Mouse (Mus musculus) neural tube, embryonic 12.5 days (tissue): ENCODE measurements around the gene Nfe2. TPM values are rescaled to one million over a fixed set of nuclear protein-coding genes. Genes with fewer than 3 reads are reported as not detected.
"Not testable (repeated sequence)": the region's sequence is repeated elsewhere in the genome, so short reads cannot be mapped to it uniquely, and the experiment has no call there.

Experiments used
- ATAC-seq: fragments of 200-750 bp; cut with Nextera tagmentation; 2 replicates; pipeline ENCODE4 v1.8.0; 2017; ENCODE audit warnings: low read depth, mild to moderate bottlenecking, moderate TSS enrichment, moderate library complexity; ENCODE audit not compliant: low FRiP score
- H3K27ac ChIP-seq: fragments of 300-500 bp; sonication (generic); 2 replicates; pipeline ENCODE4 v1.5.1; 2016
- H3K27me3 ChIP-seq: fragments of 300-500 bp; sonication (generic); replicated peaks from 2 replicates; pipeline ENCODE4 v1.6.1; 2016; ENCODE audit warnings: mild to moderate bottlenecking
- H3K36me3 ChIP-seq: fragments of 300-500 bp; sonication (generic); 2 replicates; pipeline ENCODE4 v1.6.1; 2016; ENCODE audit warnings: mild to moderate bottlenecking
- H3K4me1 ChIP-seq: fragments of 300-500 bp; sonication (generic); 2 replicates; pipeline ENCODE4 v1.6.1; 2016
- H3K4me2 ChIP-seq: fragments of 300-500 bp; sonication (generic); replicated peaks from 2 replicates; pipeline ENCODE4 v1.6.1; 2016; ENCODE audit warnings: mild to moderate bottlenecking
- H3K4me3 ChIP-seq: fragments of 300-500 bp; sonication (generic); 2 replicates; pipeline ENCODE4 v1.5.1; 2016
- H3K9ac ChIP-seq: fragments of 300-500 bp; sonication (generic); 2 replicates; pipeline ENCODE4 v1.6.1; 2016; ENCODE audit warnings: mild to moderate bottlenecking
- H3K9me3 ChIP-seq: fragments of 300-500 bp; sonication (generic); 2 replicates; pipeline ENCODE4 v1.6.1; 2016; ENCODE audit warnings: mild to moderate bottlenecking
- WGBS: fragments of 180-500 bp; shearing (Covaris S2); methylation state at CpG from one replicate; pipeline ENCODE4 v1.1.7; 2016; 5-methylcytosine and 5-hydroxymethylcytosine counted together
- polyA plus RNA-seq: library from polyadenylated mRNA; unstranded; fragments of >200 nt; fragmentation: Nextera tagmentation; extraction: Ambion mirVana; gene quantifications from 2 replicates; pipeline ENCODE4 v1.2.1, GENCODE M21; 2016

Nfe2 gene
- polyA plus RNA-seq, 1 experiment from 2014 or later, result 4.3 TPM

GRCm38 (mm10) chr15:103259989-103260388 is 1.8 kb upstream of the Nfe2 start:
- Histone ChIP-seq H3K9me3 (no peaks in the 10 kb centered on the region), H3K27ac (no peak overlapping the region), H3K4me1 (peaks cover 5% of the 10 kb centered on the region), H3K9ac (no peak overlapping the region), H3K27me3 (peaks cover 3% of the 10 kb centered on the region; the same call in 1 of the 2 replicates), H3K4me2 (no peak overlapping the region), H3K36me3 (no peaks in the 10 kb centered on the region), H3K4me3 (no peak overlapping the region)
- ATAC-seq, result no peak
- 81% methylated on average over 1 of the region's 1 CpGs for WGBS

GRCm38 (mm10) chr15:103259162-103259561 is 959 bp upstream of the Nfe2 start:
- H3K9ac ChIP-seq, result no peak overlapping the region
- H3K27me3 ChIP-seq, result peaks cover 8% of the 10 kb centered on the region; the same call in 1 of the 2 replicates
- no peak overlapping the region for H3K27ac ChIP-seq
- ATAC-seq, result no peak
- no peak overlapping the region for H3K4me3 ChIP-seq
- H3K36me3 ChIP-seq, result no peaks in the 10 kb centered on the region
- 89% methylated on average over 5 of the region's 5 CpGs for WGBS
- no peaks in the 10 kb centered on the region for H3K9me3 ChIP-seq
- peaks cover 12% of the 10 kb centered on the region for H3K4me1 ChIP-seq
- H3K4me2 ChIP-seq, result no peak overlapping the region

- no peak overlapping the region for H3K9ac ChIP-seq
- WGBS, result 90% methylated on average over 6 of the region's 6 CpGs
- no peaks in the 10 kb centered on the region for H3K9me3 ChIP-seq
Observed at GRCm38 (mm10) chr15:103256210-103256986, 1.8 kb downstream of the Nfe2 start.

GRCm38 (mm10) chr15:103255169-103255568 is 3.0 kb downstream of the Nfe2 start:
- Histone ChIP-seq H3K4me3 (peak overlapping the region; percentile 32), H3K27ac (no peak overlapping the region; the same call in 1 of the 2 replicates), H3K4me2 (peak overlapping the region; percentile 88), H3K4me1 (peaks cover 12% of the 10 kb centered on the region), H3K27me3 (peaks cover 8% of the 10 kb centered on the region; the same call in 1 of the 2 replicates), H3K9me3 (no peaks in the 10 kb centered on the region), H3K36me3 (no peaks in the 10 kb centered on the region), H3K9ac (peak overlapping the region; percentile 45; the same call in 1 of the 2 replicates)
- peak; percentile 57 for ATAC-seq
- WGBS, result under 1% methylated on average over 24 of the region's 25 CpGs

More at GRCm38 (mm10) chr15:103256210-103256986, 1.8 kb downstream of the Nfe2 start:
- ATAC-seq, result no peak
- H3K27ac ChIP-seq, result no peak overlapping the region
- peaks cover 8% of the 10 kb centered on the region; the same call in 1 of the 2 replicates for H3K27me3 ChIP-seq
- no peak overlapping the region for H3K4me3 ChIP-seq
- no peak overlapping the region for H3K4me2 ChIP-seq
- peaks cover 12% of the 10 kb centered on the region for H3K4me1 ChIP-seq
- H3K36me3 ChIP-seq, result no peaks in the 10 kb centered on the region

- H3K36me3 ChIP-seq, result peaks cover 11% of the 10 kb centered on the region
- 98% methylated on average over 1 of the region's 1 CpGs for WGBS
- H3K27ac ChIP-seq, result no peak overlapping the region
- ATAC-seq, result no peak
- no peak overlapping the region for H3K9ac ChIP-seq
- peaks cover 8% of the 10 kb centered on the region; the same call in 1 of the 2 replicates for H3K27me3 ChIP-seq
- no peaks in the 10 kb centered on the region for H3K9me3 ChIP-seq
- no peak overlapping the region for H3K4me2 ChIP-seq
- no peak overlapping the region for H3K4me3 ChIP-seq
- peaks cover 12% of the 10 kb centered on the region for H3K4me1 ChIP-seq
Observed at GRCm38 (mm10) chr15:103253352-103253751, 4.9 kb downstream of the Nfe2 start.

GRCm38 (mm10) chr15:103252660-103253059 is 5.5 kb downstream of the Nfe2 start:
- ATAC-seq, result no peak
- H3K4me2 ChIP-seq, result no peak overlapping the region
- no peak overlapping the region for H3K4me3 ChIP-seq
- WGBS, result 85% methylated on average over 3 of the region's 3 CpGs
- peaks cover 12% of the 10 kb centered on the region for H3K4me1 ChIP-seq
- H3K9ac ChIP-seq, result no peak overlapping the region
- H3K27ac ChIP-seq, result no peak overlapping the region
- peaks cover 18% of the 10 kb centered on the region for H3K36me3 ChIP-seq
- H3K27me3 ChIP-seq, result peaks cover 8% of the 10 kb centered on the region; the same call in 1 of the 2 replicates
- no peaks in the 10 kb centered on the region for H3K9me3 ChIP-seq

GRCm38 (mm10) chr15:103251595-103251994 is 6.6 kb downstream of the Nfe2 start:
- H3K9me3 ChIP-seq, result no peaks in the 10 kb centered on the region
- H3K27me3 ChIP-seq, result peaks cover 8% of the 10 kb centered on the region; the same call in 1 of the 2 replicates
- H3K36me3 ChIP-seq, result peaks cover 28% of the 10 kb centered on the region
- H3K4me2 ChIP-seq, result no peak overlapping the region
- no peak overlapping the region for H3K9ac ChIP-seq
- no peak overlapping the region for H3K27ac ChIP-seq
- WGBS, result 67% methylated on average over 1 of the region's 1 CpGs
- peaks cover 12% of the 10 kb centered on the region for H3K4me1 ChIP-seq
- no peak overlapping the region for H3K4me3 ChIP-seq
- ATAC-seq, result no peak

- no peak overlapping the region for H3K27ac ChIP-seq
- H3K9ac ChIP-seq, result no peak overlapping the region
- no peaks in the 10 kb centered on the region for H3K9me3 ChIP-seq
- H3K4me3 ChIP-seq, result no peak overlapping the region
- ATAC-seq, result no peak
- H3K4me2 ChIP-seq, result no peak overlapping the region
- peaks cover 41% of the 10 kb centered on the region for H3K36me3 ChIP-seq
- H3K27me3 ChIP-seq, result peaks cover 7% of the 10 kb centered on the region; the same call in 1 of the 2 replicates
- 18% methylated on average over 2 of the region's 2 CpGs for WGBS
- H3K4me1 ChIP-seq, result peaks cover 10% of the 10 kb centered on the region
Observed at GRCm38 (mm10) chr15:103250195-103250740, 7.9 kb downstream of the Nfe2 start.

- not testable (repeated sequence) for H3K27ac ChIP-seq, ATAC-seq, H3K9me3 ChIP-seq, H3K27me3 ChIP-seq, H3K4me2 ChIP-seq, H3K4me1 ChIP-seq, H3K4me3 ChIP-seq, H3K9ac ChIP-seq
- peaks cover 46% of the 10 kb centered on the region for H3K36me3 ChIP-seq
- 84% methylated on average over 6 of the region's 6 CpGs for WGBS
Observed at GRCm38 (mm10) chr15:103249511-103249910, 8.7 kb downstream of the Nfe2 start.

- H3K4me3 ChIP-seq, result no peak overlapping the region
- peak; percentile 41; the same call in 1 of the 2 replicates for ATAC-seq
- peaks cover 3% of the 10 kb centered on the region for H3K4me1 ChIP-seq
- WGBS, result 85% methylated on average over 28 of the region's 28 CpGs
- H3K27ac ChIP-seq, result no peak overlapping the region
- H3K9me3 ChIP-seq, result no peaks in the 10 kb centered on the region
- H3K27me3 ChIP-seq, result no peaks in the 10 kb centered on the region
- H3K4me2 ChIP-seq, result no peak overlapping the region
- H3K36me3 ChIP-seq, result peaks cover 49% of the 10 kb centered on the region
- H3K9ac ChIP-seq, result no peak overlapping the region
Observed at GRCm38 (mm10) chr15:103248401-103249313, 9.5 kb downstream of the Nfe2 start.

GRCm38 (mm10) chr15:103247782-103248400 is 10.3 kb downstream of the Nfe2 start:
- Histone ChIP-seq H3K4me1 (peaks cover 11% of the 10 kb centered on the region), H3K4me3 (no peak overlapping the region), H3K27ac (no peak overlapping the region), H3K27me3 (no peaks in the 10 kb centered on the region), H3K9ac (no peak overlapping the region), H3K36me3 (peaks cover 57% of the 10 kb centered on the region), H3K4me2 (no peak overlapping the region), H3K9me3 (no peaks in the 10 kb centered on the region)
- no peak for ATAC-seq
